Mouse (Mus musculus) midbrain, embryonic 12.5 days (tissue): ENCODE results near the gene Rtp1. TPM values are rescaled to one million over a fixed set of nuclear protein-coding genes. Genes with fewer than 3 reads are reported as not detected.

Source experiments
- ATAC-seq: fragments of 200-750 bp; cut with Nextera tagmentation; 2 replicates; pipeline ENCODE4 v1.8.0; 2017; ENCODE audit warnings: low read depth, moderate TSS enrichment, moderate library complexity; ENCODE audit not compliant: low FRiP score
- H3K27ac ChIP-seq: fragments of 300-500 bp; sonication (generic); replicated peaks from 2 replicates; pipeline ENCODE4 v1.5.1; 2016; ENCODE audit warnings: mild to moderate bottlenecking
- H3K27me3 ChIP-seq: fragments of 300-500 bp; sonication (generic); 2 replicates; pipeline ENCODE4 v1.6.1; 2016; ENCODE audit warnings: mild to moderate bottlenecking
- H3K36me3 ChIP-seq: fragments of 300-500 bp; sonication (generic); 2 replicates; pipeline ENCODE4 v1.6.1; 2016
- H3K4me1 ChIP-seq: fragments of 300-500 bp; sonication (generic); 2 replicates; pipeline ENCODE4 v1.6.1; 2016
- H3K4me2 ChIP-seq: fragments of 300-500 bp; sonication (generic); replicated peaks from 2 replicates; pipeline ENCODE4 v1.6.1; 2016; ENCODE audit warnings: mild to moderate bottlenecking, moderate library complexity
- H3K4me3 ChIP-seq: fragments of 300-500 bp; sonication (generic); 2 replicates; pipeline ENCODE4 v1.5.1; 2016; ENCODE audit warnings: mild to moderate bottlenecking
- H3K9ac ChIP-seq: fragments of 300-500 bp; sonication (generic); replicated peaks from 2 replicates; pipeline ENCODE4 v1.6.1; 2016; ENCODE audit warnings: mild to moderate bottlenecking, moderate library complexity
- H3K9me3 ChIP-seq: fragments of 300-500 bp; sonication (generic); 2 replicates; pipeline ENCODE4 v1.6.1; 2016; ENCODE audit warnings: mild to moderate bottlenecking
- WGBS: fragments of 180-500 bp; shearing (Covaris S2); methylation state at CpG from one replicate; pipeline ENCODE4 v1.1.7; 2016; 5-methylcytosine and 5-hydroxymethylcytosine counted together
- polyA plus RNA-seq: library from polyadenylated mRNA; unstranded; fragments of >200 nt; fragmentation: Nextera tagmentation; extraction: Ambion mirVana; gene quantifications from 2 replicates; pipeline ENCODE4 v1.2.1, GENCODE M21; 2016

Gene Rtp1
- not detected in 2 replicates for polyA plus RNA-seq

- no peak within 1 kb of the TSS for H3K4me2 ChIP-seq
- H3K9me3 ChIP-seq = no peaks in the 10 kb centered on the region
- H3K9ac ChIP-seq = no peak within 1 kb of the TSS
- no peak within 1 kb of the TSS for H3K4me3 ChIP-seq
- H3K27me3 ChIP-seq = no peaks in the 10 kb centered on the region
- no peaks in the 10 kb centered on the region for H3K36me3 ChIP-seq
- no peak within 1 kb of the TSS for H3K27ac ChIP-seq
- ATAC-seq = no peak
- WGBS = 81% methylated on average over 7 of the region's 7 CpGs
- H3K4me1 ChIP-seq = no peaks in the 10 kb centered on the region
Observed at GRCm38 (mm10) chr16:23428647-23429319, at the start of gene Rtp1. Gene Rtp1, plus strand, starts transcription at chr16:23429133.

GRCm38 (mm10) chr16:23379536-23380230 lies 49.2 kb upstream of the Rtp1 start:
- no peak overlapping the region for H3K4me3 ChIP-seq
- H3K36me3 ChIP-seq = no peaks in the 10 kb centered on the region
- ATAC-seq = no peak
- H3K9ac ChIP-seq = no peak overlapping the region
- H3K4me1 ChIP-seq = no peaks in the 10 kb centered on the region
- 78% methylated on average over 3 of the region's 3 CpGs for WGBS
- H3K27me3 ChIP-seq = no peaks in the 10 kb centered on the region
- H3K4me2 ChIP-seq = no peak overlapping the region
- no peaks in the 10 kb centered on the region for H3K9me3 ChIP-seq
- H3K27ac ChIP-seq = no peak overlapping the region

DNA sequence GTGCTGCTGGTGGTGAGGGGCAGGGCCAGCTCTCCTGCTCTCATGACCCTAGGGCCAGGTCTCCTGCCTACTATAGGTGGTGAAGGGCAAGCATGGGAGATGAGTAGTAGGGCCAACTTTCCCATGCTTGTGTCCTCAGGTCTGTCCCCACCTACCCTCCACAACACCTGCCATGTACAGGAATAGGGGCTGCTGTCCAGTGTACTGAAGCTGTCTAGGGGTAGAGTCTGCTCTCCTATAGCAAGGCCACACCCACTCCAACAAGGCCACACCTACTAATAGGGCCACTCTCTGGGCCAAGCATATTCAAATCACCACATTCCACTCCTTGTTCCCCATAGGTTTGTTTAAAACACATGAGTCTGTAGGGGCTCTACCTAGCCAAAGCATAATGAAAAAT lies 44.6 kb upstream of the Rtp1 start:
- H3K9me3 ChIP-seq = no peaks in the 10 kb centered on the region
- H3K27me3 ChIP-seq = no peaks in the 10 kb centered on the region
- ATAC-seq = no peak
- no peak overlapping the region for H3K9ac ChIP-seq
- H3K4me2 ChIP-seq = no peak overlapping the region
- H3K4me1 ChIP-seq = no peaks in the 10 kb centered on the region
- H3K36me3 ChIP-seq = no peaks in the 10 kb centered on the region
- no peak overlapping the region for H3K4me3 ChIP-seq
- H3K27ac ChIP-seq = no peak overlapping the region

- Histone ChIP-seq H3K4me1 (no peaks in the 10 kb centered on the region), H3K4me3 (no peak overlapping the region), H3K27ac (no peak overlapping the region), H3K27me3 (no peaks in the 10 kb centered on the region), H3K9ac (no peak overlapping the region), H3K4me2 (no peak overlapping the region), H3K36me3 (no peaks in the 10 kb centered on the region), H3K9me3 (no peaks in the 10 kb centered on the region)
- no peak for ATAC-seq
- WGBS = 94% methylated on average over 5 of the region's 5 CpGs
Observed at GRCm38 (mm10) chr16:23397931-23398330, 31.0 kb upstream of the Rtp1 start.

DNA sequence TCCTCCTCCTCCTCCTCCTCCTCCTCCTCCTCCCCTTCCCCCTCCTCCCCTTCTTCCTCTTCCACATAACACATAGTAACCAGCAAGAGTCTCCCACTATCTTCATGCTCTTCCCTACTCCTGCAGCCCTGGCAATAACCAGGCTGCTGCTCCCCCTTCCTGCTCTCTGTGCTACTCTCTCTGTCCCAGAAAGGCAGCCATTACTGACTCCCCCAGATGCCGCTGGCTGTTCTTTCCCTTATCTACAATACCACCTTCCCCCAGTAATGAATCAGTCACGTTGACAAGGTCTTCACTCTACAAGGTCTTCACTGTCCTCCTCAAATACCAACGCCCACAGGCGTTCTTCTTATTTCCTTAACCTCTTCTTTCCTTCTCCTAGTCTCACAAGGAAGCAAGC lies 27.5 kb upstream of the Rtp1 start:
- no peak for ATAC-seq
- Histone ChIP-seq H3K27ac (no peak overlapping the region), H3K4me2 (no peak overlapping the region), H3K4me1 (no peaks in the 10 kb centered on the region), H3K36me3 (no peaks in the 10 kb centered on the region), H3K9me3 (no peaks in the 10 kb centered on the region), H3K27me3 (no peaks in the 10 kb centered on the region), H3K4me3 (no peak overlapping the region), H3K9ac (no peak overlapping the region)
- 76% methylated on average over 4 of the region's 4 CpGs for WGBS

- Histone ChIP-seq H3K4me2 (no peak overlapping the region), H3K9ac (no peak overlapping the region), H3K4me3 (no peak overlapping the region), H3K4me1 (no peaks in the 10 kb centered on the region), H3K27me3 (no peaks in the 10 kb centered on the region), H3K27ac (no peak overlapping the region), H3K36me3 (no peaks in the 10 kb centered on the region), H3K9me3 (no peaks in the 10 kb centered on the region)
- 76% methylated on average over 3 of the region's 3 CpGs for WGBS
- ATAC-seq = no peak
Observed at GRCm38 (mm10) chr16:23401959-23402358, 27.0 kb upstream of the Rtp1 start.

DNA sequence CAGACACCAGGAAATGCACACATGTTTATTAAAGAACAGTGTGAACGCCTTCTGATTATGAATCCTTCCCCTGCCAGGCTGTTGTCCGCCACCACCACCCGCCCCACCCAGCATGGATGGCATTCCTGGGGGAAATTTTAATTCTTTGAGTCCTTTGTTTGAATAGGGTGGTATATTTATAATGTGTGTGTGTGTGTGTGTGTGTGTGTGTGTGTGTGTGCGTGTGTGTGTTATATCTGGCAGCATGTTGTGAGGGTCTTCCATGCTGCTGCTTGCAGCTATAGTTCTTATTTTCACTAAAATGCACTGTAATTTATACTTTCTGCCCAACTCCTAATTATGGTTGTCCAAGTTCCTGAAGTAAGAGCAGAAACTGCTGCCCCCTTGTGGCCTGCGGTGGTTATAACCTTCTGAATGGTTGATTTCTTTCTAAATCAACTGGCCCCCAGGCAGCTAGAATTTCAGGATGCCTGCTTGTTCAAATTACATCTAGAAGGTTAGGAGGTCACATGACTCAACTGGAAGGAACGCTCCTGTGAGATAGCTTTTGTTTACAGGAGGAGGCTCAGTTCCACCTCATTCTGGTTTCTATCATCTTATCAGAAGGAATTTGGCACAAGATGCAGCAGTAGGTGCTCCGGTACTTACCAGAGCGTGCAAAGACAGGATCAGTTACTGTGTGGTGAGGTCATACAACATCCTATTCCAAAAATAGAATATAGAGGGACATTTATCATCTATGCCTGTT lies 25.8 kb upstream of the Rtp1 start:
- 53% methylated on average over 8 of the region's 8 CpGs for WGBS
- Histone ChIP-seq H3K27ac (no peak overlapping the region), H3K27me3 (no peaks in the 10 kb centered on the region), H3K4me2 (no peak overlapping the region), H3K4me3 (no peak overlapping the region), H3K9ac (no peak overlapping the region), H3K9me3 (no peaks in the 10 kb centered on the region), H3K4me1 (no peaks in the 10 kb centered on the region), H3K36me3 (no peaks in the 10 kb centered on the region)
- no peak; the same call in 1 of the 2 replicates for ATAC-seq

DNA sequence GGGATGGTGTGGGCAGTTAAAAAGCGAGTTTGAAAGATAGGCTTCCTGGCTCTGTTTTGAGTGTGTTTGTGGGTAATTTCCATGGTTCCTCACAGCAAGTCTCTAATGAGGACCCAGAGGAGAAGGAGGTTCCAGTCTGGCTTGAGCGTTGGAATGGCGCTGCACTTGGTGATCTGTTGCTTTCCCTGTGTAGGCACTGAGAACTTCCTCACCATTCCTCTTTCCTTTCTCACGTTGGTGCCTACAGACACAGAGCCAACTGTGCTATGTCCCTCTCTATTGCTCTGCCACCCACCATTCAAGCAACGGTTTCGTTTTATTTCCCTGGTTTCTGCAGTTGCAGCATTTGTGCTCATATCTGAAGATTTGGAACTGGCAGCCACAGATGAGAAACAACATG lies 16.0 kb upstream of the Rtp1 start:
- Histone ChIP-seq H3K4me1 (peaks cover 15% of the 10 kb centered on the region), H3K4me2 (no peak overlapping the region), H3K4me3 (no peak overlapping the region), H3K27ac (no peak overlapping the region), H3K27me3 (no peaks in the 10 kb centered on the region), H3K36me3 (no peaks in the 10 kb centered on the region), H3K9ac (no peak overlapping the region), H3K9me3 (no peaks in the 10 kb centered on the region)
- ATAC-seq = no peak
- 81% methylated on average over 6 of the region's 6 CpGs for WGBS

DNA sequence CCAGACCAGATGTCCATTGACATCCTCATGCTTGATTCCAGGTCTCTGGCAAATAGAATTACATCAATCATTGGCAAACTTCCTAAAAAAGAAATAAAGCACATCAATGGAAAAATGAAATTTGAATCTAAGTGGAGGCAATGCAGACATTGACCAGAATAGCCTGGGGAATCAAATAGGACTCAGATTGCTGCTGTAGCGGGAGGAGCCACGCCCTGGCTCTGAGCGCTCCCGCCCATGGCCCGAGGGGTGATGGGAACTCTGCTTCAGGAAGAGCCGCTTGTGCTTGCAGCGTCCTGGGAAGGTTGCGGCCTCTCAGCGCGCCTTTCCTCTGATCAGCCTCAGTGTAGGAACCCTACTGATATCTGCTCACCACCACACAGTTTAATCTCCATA lies 12.7 kb upstream of the Rtp1 start:
- no peak overlapping the region for H3K27ac ChIP-seq

GRCm38 (mm10) chr16:23416657-23417293 lies 12.2 kb upstream of the Rtp1 start:
- H3K9ac ChIP-seq = no peak overlapping the region
- peaks cover 15% of the 10 kb centered on the region for H3K4me1 ChIP-seq
- H3K27ac ChIP-seq = no peak overlapping the region
- H3K4me3 ChIP-seq = no peak overlapping the region
- H3K9me3 ChIP-seq = no peaks in the 10 kb centered on the region
- no peaks in the 10 kb centered on the region for H3K27me3 ChIP-seq
- peak overlapping the region; percentile 19 for H3K4me2 ChIP-seq
- WGBS = 57% methylated on average over 9 of the region's 9 CpGs
- ATAC-seq = 0 out of 2 replicates have a peak, but pooled peaks have one; percentile 41
- no peaks in the 10 kb centered on the region for H3K36me3 ChIP-seq

More for the DNA sequence above, 12.7 kb upstream of the Rtp1 start:
- Histone ChIP-seq H3K9ac (no peak overlapping the region), H3K4me3 (no peak overlapping the region), H3K36me3 (no peaks in the 10 kb centered on the region), H3K4me2 (peak overlapping the region; percentile 19), H3K27me3 (no peaks in the 10 kb centered on the region), H3K9me3 (no peaks in the 10 kb centered on the region), H3K4me1 (peaks cover 15% of the 10 kb centered on the region)
- WGBS = 33% methylated on average over 10 of the region's 10 CpGs
- ATAC-seq = no peak

DNA sequence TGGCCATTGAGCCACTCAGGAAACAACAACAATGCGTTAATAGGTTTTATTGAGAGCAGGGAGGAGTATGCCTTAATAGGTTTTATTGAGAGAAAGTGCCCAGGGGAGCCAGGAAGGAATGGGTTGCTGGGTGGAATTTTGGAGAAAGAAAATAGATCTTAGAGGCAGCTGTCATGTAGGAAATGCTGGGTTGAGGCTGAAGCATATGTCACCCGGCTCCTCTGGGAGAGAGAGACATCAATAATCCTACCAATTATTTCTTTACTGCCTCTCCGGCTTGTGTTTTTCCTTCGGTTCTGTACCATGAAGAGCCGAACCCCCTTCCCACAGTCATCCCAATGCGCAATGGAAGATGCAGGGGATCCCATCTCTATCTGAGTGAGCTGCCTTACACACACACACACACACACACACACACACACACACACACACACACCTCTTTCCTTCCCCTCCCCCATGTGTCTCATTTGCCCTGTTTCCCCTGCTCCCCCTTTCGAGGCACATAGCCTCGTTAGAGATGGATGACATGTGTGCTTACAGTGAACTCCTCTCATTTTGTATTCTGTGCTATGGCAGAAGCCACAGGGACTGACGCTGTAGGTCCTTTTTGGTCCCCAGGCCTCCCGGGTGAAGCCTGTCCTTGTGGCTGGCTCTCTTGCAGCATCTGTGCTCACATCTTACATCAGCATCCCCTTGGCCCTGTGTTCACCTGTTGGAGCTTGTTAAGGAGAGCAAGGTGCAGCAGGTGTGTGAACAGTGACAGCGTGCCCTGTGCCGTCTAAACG lies 11.3 kb upstream of the Rtp1 start:
- H3K36me3 ChIP-seq = no peaks in the 10 kb centered on the region
- no peak overlapping the region for H3K27ac ChIP-seq
- peaks cover 15% of the 10 kb centered on the region for H3K4me1 ChIP-seq
- H3K9me3 ChIP-seq = no peaks in the 10 kb centered on the region
- no peak overlapping the region for H3K9ac ChIP-seq
- H3K4me2 ChIP-seq = no peak overlapping the region
- ATAC-seq = 0 out of 2 replicates have a peak, but pooled peaks have one; percentile 34
- no peaks in the 10 kb centered on the region for H3K27me3 ChIP-seq
- WGBS = 62% methylated on average over 13 of the region's 13 CpGs
- no peak overlapping the region for H3K4me3 ChIP-seq
